Mouse (Mus musculus): Measurements from ENCODE around the gene Mapk6.
"Not testable (repeated sequence)": the region's sequence is repeated elsewhere in the genome, so short reads cannot be mapped to it uniquely, and the experiment has no call there.

Gene Mapk6

GRCm38 (mm10) chr9:75409852-75410378 lies at the start of gene Mapk6:
TSS of gene Mapk6 (minus strand) at chr9:75410005.
- peak; percentile 92 for DNase-seq (ENCODE audit: low spot score)

GRCm38 (mm10) chr9:75455684-75456083 lies 45.9 kb upstream of the Mapk6 start:
- DNase-seq (ENCODE audit: low spot score): no peak

- DNase-seq (ENCODE audit: low spot score): no peak
Observed at GRCm38 (mm10) chr9:75453994-75454393, 44.2 kb upstream of the Mapk6 start.

- DNase-seq (ENCODE audit: low spot score): no peak
Observed at GRCm38 (mm10) chr9:75448021-75448420, 38.2 kb upstream of the Mapk6 start.

- DNase-seq (ENCODE audit: low spot score): not testable (repeated sequence)
Observed at GRCm38 (mm10) chr9:75446574-75446973, 36.8 kb upstream of the Mapk6 start.

- DNase-seq (ENCODE audit: low spot score): no peak
Observed at GRCm38 (mm10) chr9:75444981-75445380, 35.2 kb upstream of the Mapk6 start.

- DNase-seq (ENCODE audit: low spot score): no peak
Observed at GRCm38 (mm10) chr9:75441691-75442131, 31.9 kb upstream of the Mapk6 start.

- peak; percentile 77 for DNase-seq (ENCODE audit: low spot score)
Observed at GRCm38 (mm10) chr9:75440796-75441666, 31.2 kb upstream of the Mapk6 start, which contains the start of gene Leo1. TSS of gene Leo1 (plus strand) at chr9:75441524.

- DNase-seq (ENCODE audit: low spot score): no peak
Observed at GRCm38 (mm10) chr9:75437653-75438385, 28.0 kb upstream of the Mapk6 start.

GRCm38 (mm10) chr9:75435918-75436317 lies 26.1 kb upstream of the Mapk6 start:
- no peak for DNase-seq (ENCODE audit: low spot score)

- DNase-seq (ENCODE audit: low spot score): no peak
Observed at GRCm38 (mm10) chr9:75435291-75435690, 25.5 kb upstream of the Mapk6 start.

- DNase-seq (ENCODE audit: low spot score): no peak
Observed at GRCm38 (mm10) chr9:75434872-75435271, 25.1 kb upstream of the Mapk6 start.

- peak; percentile 51 for DNase-seq (ENCODE audit: low spot score)
Observed at GRCm38 (mm10) chr9:75434172-75434793, 24.5 kb upstream of the Mapk6 start.

- DNase-seq (ENCODE audit: low spot score): no peak
Observed at GRCm38 (mm10) chr9:75432694-75433093, 22.9 kb upstream of the Mapk6 start.

GRCm38 (mm10) chr9:75430822-75431621 lies 21.2 kb upstream of the Mapk6 start:
- no peak for DNase-seq (ENCODE audit: low spot score)

- no peak for DNase-seq (ENCODE audit: low spot score)
Observed at GRCm38 (mm10) chr9:75429657-75430056, 19.9 kb upstream of the Mapk6 start.

GRCm38 (mm10) chr9:75429040-75429439 lies 19.2 kb upstream of the Mapk6 start:
- DNase-seq (ENCODE audit: low spot score): no peak

GRCm38 (mm10) chr9:75428274-75428600 lies 18.4 kb upstream of the Mapk6 start:
- DNase-seq (ENCODE audit: low spot score): no peak

GRCm38 (mm10) chr9:75427366-75428273 lies 17.8 kb upstream of the Mapk6 start:
- DNase-seq (ENCODE audit: low spot score): peak; percentile 46

GRCm38 (mm10) chr9:75425796-75426391 lies 16.1 kb upstream of the Mapk6 start:
- no peak for DNase-seq (ENCODE audit: low spot score)

All from layer of hippocampus, adult 9-10 months (tissue).